Mouse (Mus musculus): ENCODE data around the gene Parp1.

DNA sequence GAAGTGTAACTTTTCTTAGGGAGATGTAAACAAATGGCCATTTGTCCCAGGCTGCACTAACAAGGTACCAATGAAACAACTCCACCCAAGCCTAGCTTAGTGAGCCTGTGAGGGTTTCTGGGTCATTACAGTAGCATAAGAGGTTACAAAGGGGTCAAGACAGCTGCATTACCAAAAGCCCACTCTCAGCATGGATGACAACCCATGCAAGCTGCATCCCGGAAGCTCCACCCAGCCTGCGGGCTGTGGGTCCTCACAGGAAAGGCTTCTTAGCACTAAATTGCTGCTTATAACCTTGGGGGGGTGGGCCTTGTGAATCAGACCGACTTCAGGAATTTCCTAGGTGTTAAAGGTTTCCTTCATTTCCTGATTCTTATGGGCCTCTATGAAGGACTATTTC, 37.4 kb downstream of the Parp1 start:
- TF ChIP-seq TAL1 (IDR thresholded peaks at IDR 0.05; ENCODE audit: low read length) (no peak), GATA1 (IDR thresholded peaks at IDR 0.05; ENCODE audit: low read length) (no peak)

Measured in erythroblast, embryonic 14.5 days (primary cell).